Mouse (Mus musculus): Measurements from ENCODE around the gene Cpm. TPM values are rescaled to one million over a fixed set of nuclear protein-coding genes. Genes with fewer than 3 reads are reported as not detected.

Gene Cpm
- polyA plus RNA-seq, 1 experiment from 2014 or later, result 6.3 TPM

DNA sequence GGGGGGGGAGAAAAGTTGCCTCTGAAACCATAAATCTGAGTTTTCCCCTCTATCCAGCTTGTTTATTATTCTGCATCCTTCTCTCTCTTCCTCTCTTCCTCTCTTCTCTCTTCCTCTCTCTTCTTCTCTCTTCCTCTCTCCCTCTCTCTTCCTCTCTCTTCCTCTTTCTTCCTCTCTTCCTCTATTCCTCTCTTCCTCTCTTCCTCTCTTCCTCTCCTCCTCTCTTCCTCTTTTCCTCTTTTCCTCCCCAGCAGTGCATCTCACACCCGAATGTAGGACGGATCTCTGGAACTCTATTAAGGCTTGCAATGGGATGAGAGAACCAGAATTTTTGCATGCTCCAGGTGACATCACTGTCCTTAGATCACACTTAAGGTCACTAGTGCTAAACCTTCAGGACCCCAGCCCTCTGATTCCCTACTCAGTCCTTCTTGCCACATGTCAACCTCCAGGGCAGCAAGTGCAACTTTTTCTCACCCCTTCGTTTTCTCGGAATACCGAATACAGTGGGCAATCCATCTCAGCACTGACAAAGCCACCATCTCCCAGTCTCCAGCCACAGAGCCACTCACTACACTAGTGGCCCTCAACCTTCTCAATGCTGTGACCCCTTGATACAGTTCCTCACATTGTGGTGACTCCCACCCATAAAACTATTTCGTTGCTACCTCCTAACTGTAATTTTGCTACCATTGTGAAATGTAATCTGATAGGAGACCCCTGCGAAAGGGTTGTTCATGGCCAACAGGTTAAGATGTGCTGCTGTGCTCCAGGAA, 2.3 kb upstream of the Cpm start:
- Histone ChIP-seq H3K27ac (ENCODE audit: low read depth, low read length) (no peak overlapping the region), H3K9ac (ENCODE audit: low read depth, low read length) (no peak overlapping the region), H3K9me3 (ENCODE audit: control insufficient read depth, low read length) (no peaks in the 10 kb centered on the region), H3K36me3 (ENCODE audit: control insufficient read depth, insufficient read depth, low read length) (no peaks in the 10 kb centered on the region), H3K27me3 (ENCODE audit: control insufficient read depth, insufficient read depth, low read length) (peaks cover 42% of the 10 kb centered on the region), H3K4me2 (replicated peaks; ENCODE audit: low read depth, low read length) (no peak overlapping the region), H3K4me3 (ENCODE audit: low read depth, low read length) (no peak overlapping the region), H3K4me1 (replicated peaks; ENCODE audit: control insufficient read depth, insufficient read depth, low read length) (peaks cover 7% of the 10 kb centered on the region; the same call in 1 of the 2 replicates)
- 76% methylated on average over 7 of the region's 7 CpGs for WGBS
- no peak for DNase-seq (ENCODE audit: low spot score)
- ATAC-seq (ENCODE audit: low FRiP score), result no peak

DNA sequence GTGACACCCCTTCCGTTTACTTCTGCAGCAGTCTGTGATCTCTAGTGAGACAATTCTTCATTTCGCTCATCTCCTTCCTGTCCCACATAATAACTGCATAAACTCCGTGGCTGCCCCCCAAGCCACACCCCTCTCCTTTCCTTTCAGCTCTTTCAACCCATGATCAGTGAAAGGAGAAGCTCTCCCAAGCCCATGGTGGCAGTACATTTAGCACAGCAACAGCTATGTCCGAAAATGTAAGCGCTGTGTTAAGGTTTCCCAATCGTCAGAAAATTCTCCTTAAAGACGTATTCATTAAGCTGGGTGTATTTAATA, 1.7 kb upstream of the Cpm start:
- H3K9me3 ChIP-seq (ENCODE audit: control insufficient read depth, low read length), result no peaks in the 10 kb centered on the region
- H3K4me2 ChIP-seq (replicated peaks; ENCODE audit: low read depth, low read length), result no peak overlapping the region
- no peak overlapping the region for H3K9ac ChIP-seq (ENCODE audit: low read depth, low read length)
- no peak for DNase-seq (ENCODE audit: low spot score)
- H3K4me3 ChIP-seq (ENCODE audit: low read depth, low read length), result no peak overlapping the region
- peaks cover 43% of the 10 kb centered on the region for H3K27me3 ChIP-seq (ENCODE audit: control insufficient read depth, insufficient read depth, low read length)
- ATAC-seq (ENCODE audit: low FRiP score), result no peak
- H3K4me1 ChIP-seq (replicated peaks; ENCODE audit: control insufficient read depth, insufficient read depth, low read length), result peaks cover 7% of the 10 kb centered on the region; the same call in 1 of the 2 replicates
- H3K27ac ChIP-seq (ENCODE audit: low read depth, low read length), result no peak overlapping the region
- WGBS, result 59% methylated on average over 7 of the region's 7 CpGs
- H3K36me3 ChIP-seq (ENCODE audit: control insufficient read depth, insufficient read depth, low read length), result no peaks in the 10 kb centered on the region

- H3K4me2 ChIP-seq (replicated peaks; ENCODE audit: low read depth, low read length), result no peak overlapping the region
Observed at GRCm38 (mm10) chr10:117627949-117628348, 1.4 kb upstream of the Cpm start.

DNA sequence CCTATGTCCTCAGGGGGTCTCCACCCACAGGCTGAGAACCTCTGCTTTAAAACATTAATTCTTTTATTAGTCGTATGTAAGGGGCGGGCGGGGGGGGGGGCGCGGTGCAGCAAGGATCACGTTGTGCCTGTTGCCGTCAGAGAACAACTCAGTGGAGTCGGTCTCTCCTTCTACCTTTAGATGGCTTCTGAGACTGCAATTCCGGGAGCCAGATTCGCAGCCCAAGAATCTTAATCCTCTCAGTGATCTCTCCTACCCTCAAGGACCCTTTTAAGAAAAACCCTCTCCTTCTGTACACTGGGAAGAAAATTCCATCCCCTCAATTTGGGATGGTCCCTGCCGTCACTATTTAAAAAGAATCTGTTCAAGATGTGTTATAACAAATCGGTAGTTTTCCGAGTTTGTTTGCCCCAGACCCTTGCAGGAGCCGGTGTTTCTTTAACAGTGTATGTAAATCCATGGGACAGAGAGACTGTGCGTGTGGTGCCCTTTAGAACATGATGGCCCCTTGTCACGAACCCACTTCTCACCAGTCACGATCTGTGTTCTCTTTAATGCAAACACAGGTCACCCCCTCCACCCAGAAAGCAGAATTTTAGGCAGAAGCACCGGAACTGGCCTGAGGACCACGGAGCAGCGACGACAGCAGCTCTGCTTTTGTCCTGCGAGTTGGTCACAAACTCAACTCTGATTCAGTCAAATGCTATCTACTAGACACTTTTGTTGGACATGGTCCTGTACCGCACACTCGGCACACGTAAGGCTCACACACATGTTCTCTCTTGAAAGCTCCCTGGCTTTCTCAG, 734 bp upstream of the Cpm start:
- Histone ChIP-seq H3K9me3 (ENCODE audit: control insufficient read depth, low read length) (no peaks in the 10 kb centered on the region), H3K4me1 (replicated peaks; ENCODE audit: control insufficient read depth, insufficient read depth, low read length) (peaks cover 7% of the 10 kb centered on the region; the same call in 1 of the 2 replicates), H3K27me3 (ENCODE audit: control insufficient read depth, insufficient read depth, low read length) (peaks cover 43% of the 10 kb centered on the region), H3K4me3 (ENCODE audit: low read depth, low read length) (peak overlapping the region; percentile 56), H3K4me2 (replicated peaks; ENCODE audit: low read depth, low read length) (peak overlapping the region; percentile 89), H3K36me3 (ENCODE audit: control insufficient read depth, insufficient read depth, low read length) (no peaks in the 10 kb centered on the region), H3K9ac (ENCODE audit: low read depth, low read length) (0 out of 2 replicates have a peak overlapping the region, but pooled peaks have one; percentile 37), H3K27ac (ENCODE audit: low read depth, low read length) (no peak overlapping the region)
- DNase-seq (ENCODE audit: low spot score) (no peak), ATAC-seq (ENCODE audit: low FRiP score) (peak; percentile 18; the same call in 1 of the 2 replicates)
- WGBS, result 2% methylated on average over 25 of the region's 25 CpGs

More at GRCm38 (mm10) chr10:117627949-117628348, 1.4 kb upstream of the Cpm start:
- ATAC-seq (ENCODE audit: low FRiP score) (no peak), DNase-seq (ENCODE audit: low spot score) (no peak)
- no peaks in the 10 kb centered on the region for H3K36me3 ChIP-seq (ENCODE audit: control insufficient read depth, insufficient read depth, low read length)
- H3K27ac ChIP-seq (ENCODE audit: low read depth, low read length), result no peak overlapping the region
- H3K4me1 ChIP-seq (replicated peaks; ENCODE audit: control insufficient read depth, insufficient read depth, low read length), result peaks cover 7% of the 10 kb centered on the region; the same call in 1 of the 2 replicates
- no peaks in the 10 kb centered on the region for H3K9me3 ChIP-seq (ENCODE audit: control insufficient read depth, low read length)
- no peak overlapping the region for H3K4me3 ChIP-seq (ENCODE audit: low read depth, low read length)
- peaks cover 43% of the 10 kb centered on the region for H3K27me3 ChIP-seq (ENCODE audit: control insufficient read depth, insufficient read depth, low read length)
- 45% methylated on average over 6 of the region's 6 CpGs for WGBS
- no peak overlapping the region for H3K9ac ChIP-seq (ENCODE audit: low read depth, low read length)

- no peak overlapping the region for H3K4me3 ChIP-seq (ENCODE audit: low read depth, low read length)
- peaks cover 43% of the 10 kb centered on the region for H3K27me3 ChIP-seq (ENCODE audit: control insufficient read depth, insufficient read depth, low read length)
- H3K4me1 ChIP-seq (replicated peaks; ENCODE audit: control insufficient read depth, insufficient read depth, low read length), result peaks cover 7% of the 10 kb centered on the region; the same call in 1 of the 2 replicates
- DNase-seq (ENCODE audit: low spot score), result peak; percentile 25
- H3K4me2 ChIP-seq (replicated peaks; ENCODE audit: low read depth, low read length), result peak overlapping the region; percentile 89; the same call in 1 of the 2 replicates
- no peak overlapping the region for H3K27ac ChIP-seq (ENCODE audit: low read depth, low read length)
- no peak overlapping the region for H3K9ac ChIP-seq (ENCODE audit: low read depth, low read length)
- ATAC-seq (ENCODE audit: low FRiP score), result no peak
- H3K36me3 ChIP-seq (ENCODE audit: control insufficient read depth, insufficient read depth, low read length), result no peaks in the 10 kb centered on the region
- 25% methylated on average over 8 of the region's 8 CpGs for WGBS
- no peaks in the 10 kb centered on the region for H3K9me3 ChIP-seq (ENCODE audit: control insufficient read depth, low read length)
Observed at GRCm38 (mm10) chr10:117630176-117630575, 876 bp downstream of the Cpm start.

GRCm38 (mm10) chr10:117630810-117631209, 1.5 kb downstream of the Cpm start:
- Histone ChIP-seq H3K27ac (ENCODE audit: low read depth, low read length) (no peak overlapping the region), H3K36me3 (ENCODE audit: control insufficient read depth, insufficient read depth, low read length) (no peaks in the 10 kb centered on the region), H3K4me3 (ENCODE audit: low read depth, low read length) (no peak overlapping the region), H3K4me2 (replicated peaks; ENCODE audit: low read depth, low read length) (no peak overlapping the region), H3K27me3 (ENCODE audit: control insufficient read depth, insufficient read depth, low read length) (peaks cover 43% of the 10 kb centered on the region), H3K9ac (ENCODE audit: low read depth, low read length) (no peak overlapping the region), H3K9me3 (ENCODE audit: control insufficient read depth, low read length) (no peaks in the 10 kb centered on the region), H3K4me1 (replicated peaks; ENCODE audit: control insufficient read depth, insufficient read depth, low read length) (peaks cover 7% of the 10 kb centered on the region; the same call in 1 of the 2 replicates)
- WGBS, result 75% methylated on average over 2 of the region's 2 CpGs
- no peak for ATAC-seq (ENCODE audit: low FRiP score)
- DNase-seq (ENCODE audit: low spot score), result no peak

DNA sequence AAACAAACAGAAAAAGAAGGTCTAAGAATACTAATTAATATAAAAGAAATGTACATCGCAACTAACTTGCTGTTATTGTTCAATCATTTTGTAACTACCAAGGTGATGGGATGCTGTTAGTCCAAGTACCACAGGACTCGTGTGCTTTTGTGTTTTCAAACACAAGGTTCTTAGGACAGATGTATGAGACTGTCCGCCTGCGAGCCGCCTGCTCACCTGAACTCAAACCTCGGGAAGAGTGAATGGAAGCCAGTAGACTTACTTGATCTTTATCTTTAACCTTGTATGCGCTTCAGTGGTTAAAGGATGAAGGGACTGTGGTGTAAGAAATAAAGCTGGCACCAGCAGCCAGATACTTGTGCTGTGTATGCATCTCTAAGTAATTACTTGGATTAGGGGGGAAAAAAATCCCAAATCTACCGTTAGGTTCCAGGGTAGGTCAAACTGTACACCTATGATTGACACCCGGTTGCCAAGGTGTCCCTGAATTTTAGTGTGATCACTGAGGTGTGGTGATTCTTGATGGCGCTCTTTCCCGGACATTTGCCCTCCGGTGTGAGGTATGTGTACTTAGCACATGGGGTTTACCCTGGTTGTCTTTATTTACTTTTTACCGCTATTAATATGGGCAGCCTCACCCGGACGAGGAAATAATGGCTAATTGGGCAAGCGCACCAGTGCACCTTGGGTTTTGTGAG, 2.4 kb downstream of the Cpm start:
- Histone ChIP-seq H3K9ac (ENCODE audit: low read depth, low read length) (no peak overlapping the region), H3K4me3 (ENCODE audit: low read depth, low read length) (no peak overlapping the region), H3K4me2 (replicated peaks; ENCODE audit: low read depth, low read length) (no peak overlapping the region), H3K27me3 (ENCODE audit: control insufficient read depth, insufficient read depth, low read length) (peaks cover 43% of the 10 kb centered on the region), H3K27ac (ENCODE audit: low read depth, low read length) (no peak overlapping the region), H3K4me1 (replicated peaks; ENCODE audit: control insufficient read depth, insufficient read depth, low read length) (peaks cover 7% of the 10 kb centered on the region; the same call in 1 of the 2 replicates), H3K36me3 (ENCODE audit: control insufficient read depth, insufficient read depth, low read length) (no peaks in the 10 kb centered on the region), H3K9me3 (ENCODE audit: control insufficient read depth, low read length) (no peaks in the 10 kb centered on the region)
- 86% methylated on average over 16 of the region's 16 CpGs for WGBS
- DNase-seq (ENCODE audit: low spot score) (no peak), ATAC-seq (ENCODE audit: low FRiP score) (no peak)

DNA sequence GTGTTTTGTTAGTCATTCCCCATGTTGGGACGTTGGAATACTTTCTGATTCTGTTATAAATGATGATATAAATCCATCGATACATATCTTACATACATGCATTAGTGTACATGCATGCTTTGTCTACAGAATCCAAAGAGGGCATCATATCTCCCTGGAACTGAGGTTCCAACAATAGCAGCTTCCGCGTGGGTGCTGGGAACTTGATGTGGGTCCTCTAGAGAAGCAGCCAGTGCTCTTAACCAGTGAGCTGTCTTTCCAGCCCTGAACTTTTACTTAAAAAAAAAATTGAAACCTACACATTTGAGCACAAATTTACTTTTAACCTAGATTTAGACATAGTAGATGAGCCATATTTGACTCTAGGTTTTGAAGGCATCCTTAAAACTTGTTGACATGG, 3.1 kb downstream of the Cpm start:
- no peak overlapping the region for H3K27ac ChIP-seq (ENCODE audit: low read depth, low read length)
- H3K4me2 ChIP-seq (replicated peaks; ENCODE audit: low read depth, low read length), result no peak overlapping the region
- no peaks in the 10 kb centered on the region for H3K36me3 ChIP-seq (ENCODE audit: control insufficient read depth, insufficient read depth, low read length)
- no peak for DNase-seq (ENCODE audit: low spot score)
- peaks cover 39% of the 10 kb centered on the region for H3K27me3 ChIP-seq (ENCODE audit: control insufficient read depth, insufficient read depth, low read length)
- no peak overlapping the region for H3K4me3 ChIP-seq (ENCODE audit: low read depth, low read length)
- H3K9me3 ChIP-seq (ENCODE audit: control insufficient read depth, low read length), result no peaks in the 10 kb centered on the region
- no peak for ATAC-seq (ENCODE audit: low FRiP score)
- H3K9ac ChIP-seq (ENCODE audit: low read depth, low read length), result no peak overlapping the region
- WGBS, result 84% methylated on average over 4 of the region's 4 CpGs
- peaks cover 7% of the 10 kb centered on the region; the same call in 1 of the 2 replicates for H3K4me1 ChIP-seq (replicated peaks; ENCODE audit: control insufficient read depth, insufficient read depth, low read length)

Measured in hindbrain, embryonic 11.5 days (tissue).